Mouse (Mus musculus) left cerebral cortex, postnatal 36 days (tissue): ENCODE data around the gene Lipe. TPM values are rescaled to one million over a fixed set of nuclear protein-coding genes. Genes with fewer than 3 reads are reported as not detected.

Source experiments
- DNase-seq, 2 experiments: peaks; one replicate each; pipeline ENCODE4 v3.0.0; 2021 to 2022; ENCODE audit warnings: low spot score in 2 of 2, mixed read lengths in 1 of 2
- intact Hi-C: fragments of 180-260 bp; cut with DNase I; formaldehyde crosslinking; loops from one replicate; pipeline ENCODE4 v1.15.1; 2025
- total RNA-seq, 2 experiments: library from RNA; stranded (reverse); gene quantifications; 2 replicates each; pipeline ENCODE4 v1.2.3; 2021

The Lipe gene
- total RNA-seq, 2 experiments from 2014 or later: 6.0 to 11.2 TPM

GRCm38 (mm10) chr7:25369058-25369749 lies 29.3 kb downstream of the Lipe start, which contains the start of gene Cnfn:
TSS of gene Cnfn (minus strand) at chr7:25369724.
- no peak for DNase-seq
- intact Hi-C loops: no loop called here

- intact Hi-C loops: no loop called here
- DNase-seq: no peak
Observed at GRCm38 (mm10) chr7:25368333-25368732, 30.2 kb downstream of the Lipe start.

GRCm38 (mm10) chr7:25367632-25368293 lies 30.7 kb downstream of the Lipe start:
- DNase-seq: no peak
- intact Hi-C loops: no loop called here

- intact Hi-C loops: no loop called here
- no peak for DNase-seq
Observed at GRCm38 (mm10) chr7:25365937-25366625, 32.4 kb downstream of the Lipe start.

GRCm38 (mm10) chr7:25363632-25364031 lies 34.9 kb downstream of the Lipe start:
- intact Hi-C loops: loop anchor here (5.0 kb wide), 1 partner anchor 36 kb away; no protein-coding TSS in a partner anchor
- DNase-seq: no peak

DNA sequence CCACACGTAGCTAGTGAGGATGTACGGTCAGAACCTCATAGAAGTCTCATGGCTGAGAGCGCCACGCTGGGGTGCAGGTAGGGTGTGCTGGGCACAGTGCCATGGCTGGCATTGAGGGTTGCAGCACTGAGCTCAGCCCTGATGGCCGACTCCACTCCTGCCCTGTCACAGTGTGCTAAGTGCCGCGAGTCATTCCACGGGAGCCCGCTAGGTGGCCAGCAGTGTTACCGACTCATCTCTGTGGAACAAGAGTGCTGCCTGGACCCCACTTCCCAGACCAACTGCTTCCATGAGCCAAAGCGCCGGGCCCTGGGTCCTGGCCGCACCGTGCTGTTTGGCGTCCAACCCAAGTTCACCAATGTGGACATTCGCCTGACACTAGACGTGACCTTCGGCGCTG lies 35.4 kb downstream of the Lipe start:
- no peak for DNase-seq
- intact Hi-C loops: loop anchor here (5.0 kb wide), 1 partner anchor 36 kb away; no protein-coding TSS in a partner anchor

DNA sequence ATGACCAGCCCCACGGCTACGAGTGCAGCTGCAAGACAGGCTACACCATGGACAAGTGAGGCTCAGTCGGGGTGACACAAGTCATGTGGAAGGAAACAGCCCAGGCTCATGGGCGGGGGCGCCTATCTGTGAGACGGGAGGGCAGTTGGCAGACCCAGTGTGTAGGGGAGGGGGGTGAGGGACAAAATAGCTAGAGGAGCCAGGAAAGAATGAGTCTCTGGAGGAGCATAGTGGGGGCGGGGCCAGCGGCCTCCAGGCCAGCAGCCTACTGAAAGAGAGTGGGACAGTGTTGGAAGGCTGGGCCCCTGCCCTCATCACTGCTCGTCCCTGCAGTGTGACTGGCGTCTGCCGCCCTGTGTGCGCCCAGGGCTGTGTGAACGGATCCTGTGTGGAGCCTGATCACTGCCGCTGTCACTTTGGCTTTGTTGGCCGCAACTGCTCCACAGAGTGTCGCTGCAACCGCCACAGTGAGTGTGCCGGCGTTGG lies 39.7 kb downstream of the Lipe start:
- no peak for DNase-seq
- intact Hi-C loops: no loop called here

GRCm38 (mm10) chr7:25348861-25349260 lies 49.6 kb downstream of the Lipe start:
- no peak for DNase-seq
- intact Hi-C loops: no loop called here

- DNase-seq: peak in 1 of 2 experiments; percentile 24
- intact Hi-C loops: no loop called here
Observed at GRCm38 (mm10) chr7:25341000-25341784, 57.3 kb downstream of the Lipe start.

DNA sequence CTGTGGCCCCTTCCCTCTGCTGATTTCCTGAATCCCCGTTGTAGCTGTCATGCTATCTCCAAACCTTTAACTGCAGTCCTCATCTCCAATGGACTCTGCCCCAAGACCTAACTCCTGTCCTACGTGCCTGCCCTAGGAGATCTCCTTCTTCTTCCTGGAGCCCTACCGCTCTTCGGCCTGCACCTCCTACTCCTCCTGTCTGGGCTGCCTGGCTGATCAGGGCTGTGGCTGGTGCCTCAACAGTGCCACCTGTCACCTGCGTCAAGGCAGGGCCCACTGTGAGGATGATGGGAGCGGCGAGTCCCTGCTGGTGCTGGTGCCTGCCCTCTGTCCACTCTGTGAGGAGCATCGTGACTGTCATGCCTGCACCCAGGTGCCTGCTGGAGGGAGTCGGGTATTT lies 59.2 kb downstream of the Lipe start:
- no peak for DNase-seq
- intact Hi-C loops: loop anchor here (10.0 kb wide), 1 partner anchor 255 kb away; no protein-coding TSS in a partner anchor

DNA sequence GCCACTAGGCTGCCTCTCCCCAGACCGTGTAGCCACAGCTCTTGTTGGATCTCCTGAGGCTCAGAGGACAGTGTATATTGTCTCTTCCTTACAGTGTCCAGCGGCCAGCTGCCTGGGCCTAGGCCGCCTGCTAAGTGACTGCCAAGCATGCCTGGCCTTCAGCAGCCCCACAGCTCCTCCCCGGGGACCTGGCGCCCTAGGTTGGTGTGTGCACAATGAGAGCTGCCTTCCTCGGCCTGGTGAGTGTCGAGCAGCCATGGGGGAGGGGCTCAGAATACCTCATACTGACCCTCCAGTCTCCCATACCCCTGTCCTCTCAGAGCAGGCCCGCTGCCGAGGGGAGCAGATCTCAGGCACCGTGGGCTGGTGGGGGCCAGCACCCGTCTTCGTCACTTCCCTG lies 64.0 kb downstream of the Lipe start:
- intact Hi-C loops: loop anchor here (10.0 kb wide), 1 partner anchor 260 kb away; no protein-coding TSS in a partner anchor
- DNase-seq: no peak

DNA sequence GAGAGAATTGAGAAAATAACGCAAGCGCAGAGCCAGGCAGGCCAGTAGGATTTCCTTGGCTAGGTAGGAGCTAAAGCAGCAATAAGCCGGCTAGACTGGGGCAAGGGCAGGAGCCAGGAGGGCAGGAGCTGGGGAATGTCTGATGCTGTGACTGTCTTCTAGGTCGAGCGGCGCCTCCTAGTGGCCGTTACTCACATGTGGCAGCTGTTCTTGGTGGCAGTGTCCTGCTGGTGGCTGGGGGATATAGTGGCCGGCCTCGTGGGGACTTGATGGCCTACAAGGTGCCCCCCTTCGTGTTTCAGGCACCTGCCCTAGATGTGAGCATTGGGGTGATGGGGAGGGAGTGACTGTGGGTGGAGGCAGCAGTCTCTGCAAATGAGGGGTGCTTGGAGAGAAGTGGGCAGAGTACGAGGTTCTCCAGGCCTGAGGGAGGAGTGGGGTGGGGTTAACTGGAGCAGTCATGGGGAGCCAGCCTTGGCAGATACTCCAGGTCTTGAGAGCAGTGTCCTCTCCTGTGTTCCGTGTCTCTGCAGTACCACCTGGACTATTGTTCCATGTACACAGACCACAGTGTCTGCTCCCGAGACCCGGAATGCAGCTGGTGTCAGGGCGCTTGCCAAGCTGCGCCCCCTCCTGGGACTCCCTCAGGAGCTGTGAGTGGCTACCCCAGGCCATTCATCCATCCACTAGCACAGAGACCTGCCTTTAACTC lies 64.8 kb downstream of the Lipe start:
- intact Hi-C loops: loop anchor here (10.0 kb wide), 1 partner anchor 261 kb away; no protein-coding TSS in a partner anchor
- peak; percentile 45 to 55 for DNase-seq

Other genes with a start within 250 kb of the Lipe start
- gene Pou2f2, start 219.0 kb downstream of the Lipe start, total RNA-seq: 10 to 100 TPM in 1 of 2 experiments, 1 to 10 TPM in 1; 8.4 to 15.4 TPM
- gene Dedd2, start 178.1 kb downstream of the Lipe start, total RNA-seq: 10 to 100 TPM; 25.4 to 28.4 TPM
- gene Zfp526, start 177.3 kb downstream of the Lipe start, total RNA-seq: 10 to 100 TPM; 11.3 to 11.5 TPM
- gene Gsk3a, start 160.9 kb downstream of the Lipe start, total RNA-seq: 100 to 1,000 TPM; 206 to 237 TPM
- gene Erf, start 147.9 kb downstream of the Lipe start, total RNA-seq: 10 to 100 TPM; 55.8 to 76.2 TPM
- 100 to 1,000 TPM; 206 to 234 TPM for gene Cic, start 131.0 kb downstream of the Lipe start, total RNA-seq
- 10 to 100 TPM; 24.0 to 25.5 TPM for gene Pafah1b3, start 100.7 kb downstream of the Lipe start, total RNA-seq
- gene Prr19, start 97.3 kb downstream of the Lipe start, total RNA-seq: not detected
- 10 to 100 TPM; 44.4 to 57.4 TPM for gene Tmem145, start 92.6 kb downstream of the Lipe start, total RNA-seq
- gene Megf8, start 81.5 kb downstream of the Lipe start, total RNA-seq: 100 to 1,000 TPM; 108 to 110 TPM
- gene Cnfn, start 29.0 kb downstream of the Lipe start, total RNA-seq: not detected
- not detected for gene Cxcl17, start 14.2 kb upstream of the Lipe start, total RNA-seq
- 1 to 10 TPM; 2.0 to 3.0 TPM for gene Ceacam1, start 78.9 kb upstream of the Lipe start, total RNA-seq
- under 1 TPM; 0.27 to 0.42 TPM for gene Ceacam2, start 141.1 kb upstream of the Lipe start, total RNA-seq
- gene Erich4, start 217.2 kb upstream of the Lipe start, total RNA-seq: not detected
- 10 to 100 TPM; 53.6 to 53.8 TPM for gene Dmac2, start 220.7 kb upstream of the Lipe start, total RNA-seq
- gene B3gnt8, start 227.9 kb upstream of the Lipe start, total RNA-seq: 1 to 10 TPM in 1 of 2 experiments, under 1 TPM in 1; 0.20 to 1.1 TPM